Mouse (Mus musculus): ENCODE measurements around the gene Pde4d.

DNA sequence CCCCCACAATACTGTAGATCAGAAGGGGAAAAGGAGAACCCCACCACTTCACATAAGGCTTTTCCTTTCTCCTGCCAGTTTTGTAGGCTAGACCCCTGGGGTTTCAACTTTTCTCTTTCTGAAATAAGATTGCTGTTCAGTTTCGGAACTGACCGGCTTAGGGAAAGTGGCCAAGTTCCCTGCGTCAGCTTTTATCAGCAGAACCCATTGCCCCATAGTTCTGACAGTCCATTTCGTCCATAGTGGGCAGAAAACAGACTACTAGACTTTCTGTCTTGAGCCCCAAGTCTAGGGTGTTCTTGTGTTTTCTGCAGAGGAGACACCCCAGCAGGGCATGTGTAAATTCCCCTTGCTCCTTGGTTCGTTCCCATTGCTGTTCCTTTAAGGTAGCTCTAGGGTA is 1452.1 kb downstream of the Pde4d start:
- TF ChIP-seq CEBPB (IDR thresholded peaks at IDR 0.05; ENCODE audit: low read depth) (no peak), CTCF (IDR thresholded peaks at IDR 0.05; ENCODE audit: control insufficient read depth, insufficient read depth, insufficient read length) (no peak), MAX (IDR thresholded peaks at IDR 0.05) (no peak)
